Mouse (Mus musculus) activated CD4-positive, CD25-positive, alpha-beta regulatory T cell, adult 4 months (primary cell): ENCODE results near the gene Efs. TPM values are rescaled to one million over a fixed set of nuclear protein-coding genes. Genes with fewer than 3 reads are reported as not detected.

Source experiments
- ATAC-seq: one replicate; pipeline ENCODE4 v1.8.0; 2017
- polyA plus RNA-seq, 2 experiments: library from polyadenylated mRNA; unstranded; fragments of 100-300 nt; shearing (Covaris generic); gene quantifications; one replicate each; pipeline ENCODE4 v1.2.1; 2017

Gene Efs
- polyA plus RNA-seq, 2 experiments from 2014 or later, result not detected

GRCm38 (mm10) chr14:54868026-54868425 lies 57.9 kb downstream of the Efs start:
- no peak for ATAC-seq

- ATAC-seq, result no peak
Observed at GRCm38 (mm10) chr14:54866936-54867335, 59.0 kb downstream of the Efs start.

Other genes with a start within 250 kb of the Efs start
- gene 1700123O20Rik, start 239.9 kb downstream of the Efs start, polyA plus RNA-seq, result 10 to 100 TPM; 91.8 to 93.8 TPM
- 100 to 1,000 TPM; 136 to 148 TPM for gene Acin1, start 239.2 kb downstream of the Efs start, polyA plus RNA-seq
- gene Gm29776, start 227.3 kb downstream of the Efs start, polyA plus RNA-seq, result not detected
- gene Cebpe, start 214.0 kb downstream of the Efs start, polyA plus RNA-seq, result not detected
- not detected for gene Slc7a8, start 144.2 kb downstream of the Efs start, polyA plus RNA-seq
- gene Rnf212b, start 112.0 kb downstream of the Efs start, polyA plus RNA-seq, result not detected
- 1 to 10 TPM; 5.1 to 8.0 TPM for gene Homez, start 55.2 kb downstream of the Efs start, polyA plus RNA-seq
- under 1 TPM in 1 of 2 experiments, not detected in 1; 0.93 TPM for gene Ppp1r3e, start 48.6 kb downstream of the Efs start, polyA plus RNA-seq
- gene Bcl2l2, start 42.7 kb downstream of the Efs start, polyA plus RNA-seq, result 1 to 10 TPM; 1.5 to 2.4 TPM
- gene Gm20521, start 42.7 kb downstream of the Efs start, polyA plus RNA-seq, result not detected
- 10 to 100 TPM; 22.8 to 30.8 TPM for gene Pabpn1, start 33.6 kb downstream of the Efs start, polyA plus RNA-seq
- gene Slc22a17, start 13.0 kb downstream of the Efs start, polyA plus RNA-seq, result 1 to 10 TPM in 1 of 2 experiments, under 1 TPM in 1; 0.52 to 1.1 TPM
- gene Il25, start 6.6 kb upstream of the Efs start, polyA plus RNA-seq, result not detected
- gene Cmtm5, start 10.1 kb upstream of the Efs start, polyA plus RNA-seq, result under 1 TPM in 1 of 2 experiments, not detected in 1; 0.50 TPM
- not detected for gene Myh6, start 40.8 kb upstream of the Efs start, polyA plus RNA-seq
- not detected for gene Gm17428, start 50.8 kb upstream of the Efs start, polyA plus RNA-seq
- gene Myh7, start 68.5 kb upstream of the Efs start, polyA plus RNA-seq, result not detected
- 100 to 1,000 TPM; 158 to 174 TPM for gene Ngdn, start 89.3 kb upstream of the Efs start, polyA plus RNA-seq
- 1 to 10 TPM; 5.4 to 5.5 TPM for gene Zfhx2, start 166.2 kb upstream of the Efs start, polyA plus RNA-seq
- 10 to 100 TPM in 1 of 2 experiments, 1 to 10 TPM in 1; 9.6 to 11.9 TPM for gene Thtpa, start 168.7 kb upstream of the Efs start, polyA plus RNA-seq
- gene Ap1g2, start 180.5 kb upstream of the Efs start, polyA plus RNA-seq, result 100 to 1,000 TPM in 1 of 2 experiments, 10 to 100 TPM in 1; 99.1 to 102 TPM
- gene Jph4, start 190.8 kb upstream of the Efs start, polyA plus RNA-seq, result not detected